Mouse (Mus musculus) common myeloid progenitor, adult 5-6 weeks (primary cell): Measurements from ENCODE around the gene Shank2. TPM values are rescaled to one million over a fixed set of nuclear protein-coding genes. Genes with fewer than 3 reads are reported as not detected.

Experiments used
- ATAC-seq: replicated peaks from 2 replicates; pipeline ENCODE4 v1.8.0; 2016; ENCODE audit warnings: low read depth, mild to moderate bottlenecking, moderate TSS enrichment, inconsistent platforms; ENCODE audit not compliant: poor library complexity, severe bottlenecking
- total RNA-seq: library from RNA; stranded (forward); fragments of 200-1000, 187-1606 nt; gene quantifications from 2 replicates; pipeline ENCODE4 v1.2.3, GENCODE M21; 2017

Shank2 gene
- total RNA-seq, 1 experiment from 2014 or later: not detected

GRCm38 (mm10) chr7:144250791-144251190 is 249.1 kb downstream of the Shank2 start:
- no peak for ATAC-seq

DNA sequence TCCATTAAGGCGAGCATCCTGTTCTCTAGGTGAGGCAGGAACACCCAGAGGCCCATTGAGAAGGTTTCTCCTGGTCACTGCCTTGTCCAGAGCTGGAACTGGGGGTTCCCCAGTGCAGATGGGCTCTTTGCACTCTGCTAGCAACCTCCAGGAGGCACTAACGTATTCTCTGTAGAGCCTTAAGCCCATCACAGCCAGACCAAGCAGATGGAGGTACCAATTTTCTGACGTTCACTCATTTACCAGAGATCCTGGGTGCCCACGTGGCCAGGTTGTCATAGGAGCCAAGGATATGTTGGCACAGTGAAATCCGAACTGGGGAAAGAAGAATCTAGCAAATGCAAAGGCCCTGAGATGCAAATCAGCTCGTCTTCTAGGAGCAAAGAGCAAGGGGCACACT is 249.5 kb downstream of the Shank2 start:
- ATAC-seq: no peak

GRCm38 (mm10) chr7:144254674-144255246 is 253.0 kb downstream of the Shank2 start:
- no peak for ATAC-seq

- ATAC-seq: no peak
These were observed 256.1 kb downstream of the Shank2 start for GRCm38 (mm10) chr7:144257821-144258220.

DNA sequence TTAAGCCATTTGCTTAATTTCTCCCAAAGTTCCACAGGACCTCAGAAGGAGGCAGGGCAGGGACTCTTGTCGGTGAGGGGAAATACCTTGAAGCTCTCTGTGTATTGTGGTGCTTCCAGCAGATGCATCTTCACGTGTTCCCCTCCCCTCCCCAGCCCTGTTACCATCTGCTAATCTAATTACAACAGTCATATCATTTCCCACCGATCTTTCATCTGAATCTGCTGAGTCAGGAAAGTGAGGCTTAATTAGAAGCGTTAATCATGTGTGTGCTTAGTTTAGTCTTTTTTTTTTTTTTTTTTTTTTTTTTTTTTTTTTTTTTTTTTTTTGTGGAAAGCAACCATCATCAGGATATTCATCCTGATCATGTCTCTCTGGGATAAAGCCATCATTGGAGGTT is 256.6 kb downstream of the Shank2 start:
- no peak for ATAC-seq

DNA sequence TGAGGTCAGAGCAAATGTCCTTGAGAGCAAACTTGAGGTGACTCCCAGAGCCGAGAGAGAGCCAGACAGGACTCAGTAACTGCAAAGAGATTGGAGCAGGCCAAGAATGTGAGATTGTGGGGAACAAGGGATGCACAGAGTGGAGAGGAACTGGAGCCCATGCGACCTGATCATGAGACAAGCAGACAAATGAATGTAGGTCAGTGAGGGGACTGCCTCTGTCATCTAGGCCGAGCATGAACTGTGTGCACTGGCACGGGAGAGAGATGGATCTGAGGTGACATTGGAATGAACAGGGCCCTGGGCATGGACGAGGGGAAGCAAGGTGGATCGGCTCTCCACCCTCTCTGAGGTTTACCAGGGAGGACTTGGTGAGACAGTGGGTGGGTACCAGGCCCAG is 260.9 kb downstream of the Shank2 start:
- ATAC-seq: no peak

DNA sequence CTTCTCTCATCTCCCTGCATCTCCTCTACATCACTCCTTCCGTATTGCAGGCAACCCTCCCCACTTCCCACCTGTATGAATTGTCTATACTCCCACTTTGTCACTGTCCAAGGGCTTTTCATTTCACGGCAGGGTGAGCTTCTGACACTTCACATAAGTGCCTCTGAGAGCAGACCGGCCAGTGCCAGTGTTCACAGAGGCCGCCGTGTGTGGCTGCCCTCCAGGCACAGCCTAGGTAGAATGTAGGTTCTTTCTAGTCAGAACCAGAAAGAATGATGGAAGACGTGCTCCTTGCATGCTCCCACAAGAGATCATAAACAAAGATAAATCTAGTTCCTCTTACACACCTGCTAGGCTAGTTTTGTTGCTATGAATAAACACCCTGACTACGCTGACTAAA is 265.0 kb downstream of the Shank2 start:
- ATAC-seq: no peak

- ATAC-seq: no peak
These were observed 266.6 kb downstream of the Shank2 start for GRCm38 (mm10) chr7:144268329-144268728.

GRCm38 (mm10) chr7:144268778-144269177 is 267.1 kb downstream of the Shank2 start:
- ATAC-seq: no peak

- no peak for ATAC-seq
These were observed 269.3 kb downstream of the Shank2 start for GRCm38 (mm10) chr7:144271074-144271473.

- ATAC-seq: no peak
These were observed 277.0 kb downstream of the Shank2 start for GRCm38 (mm10) chr7:144278703-144279102.

GRCm38 (mm10) chr7:144283701-144284100 is 282.0 kb downstream of the Shank2 start:
- no peak for ATAC-seq

DNA sequence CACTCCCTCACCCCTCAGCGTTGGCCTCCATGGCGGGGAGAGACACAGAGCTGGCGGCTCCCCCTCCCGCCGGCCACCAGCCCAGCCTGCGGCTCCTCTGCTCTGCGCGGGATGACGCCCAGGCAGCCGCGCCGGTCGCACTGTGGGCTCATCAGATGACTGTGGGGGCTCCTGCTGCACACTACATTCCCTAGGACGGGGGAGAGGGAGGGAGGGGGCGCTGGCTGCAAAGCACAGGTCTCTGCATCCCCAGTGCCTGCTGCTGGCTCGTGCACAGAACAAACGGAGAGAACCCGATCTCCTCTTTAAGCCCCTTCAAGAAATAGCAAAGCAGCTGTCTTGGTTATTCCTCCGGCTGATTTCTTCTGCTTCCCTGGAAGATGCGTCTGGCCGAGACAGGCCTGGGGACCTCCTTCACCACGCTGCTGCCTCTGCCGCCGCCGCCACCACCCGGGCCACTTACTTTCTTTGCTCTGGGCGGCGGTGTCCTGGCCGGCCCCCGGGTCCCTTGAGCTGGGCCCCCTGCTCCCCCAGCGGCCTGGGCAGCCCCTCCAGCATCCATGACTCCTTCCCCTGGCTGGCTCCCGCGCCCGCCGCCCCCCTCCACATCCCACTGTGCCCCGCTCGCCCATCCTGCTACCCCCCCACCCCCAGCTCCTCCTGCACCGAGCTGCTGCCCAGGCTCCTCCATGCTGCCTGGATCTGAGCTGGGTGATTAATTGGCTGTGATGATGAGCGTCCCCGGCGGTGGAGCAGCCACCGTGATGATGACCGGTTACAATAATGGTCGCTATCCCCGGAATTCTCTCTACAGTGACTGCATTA is 282.7 kb downstream of the Shank2 start:
- ATAC-seq: no peak

GRCm38 (mm10) chr7:144285066-144285633 is 283.4 kb downstream of the Shank2 start:
- ATAC-seq: no peak

GRCm38 (mm10) chr7:144285912-144286311 is 284.2 kb downstream of the Shank2 start:
- ATAC-seq: no peak

DNA sequence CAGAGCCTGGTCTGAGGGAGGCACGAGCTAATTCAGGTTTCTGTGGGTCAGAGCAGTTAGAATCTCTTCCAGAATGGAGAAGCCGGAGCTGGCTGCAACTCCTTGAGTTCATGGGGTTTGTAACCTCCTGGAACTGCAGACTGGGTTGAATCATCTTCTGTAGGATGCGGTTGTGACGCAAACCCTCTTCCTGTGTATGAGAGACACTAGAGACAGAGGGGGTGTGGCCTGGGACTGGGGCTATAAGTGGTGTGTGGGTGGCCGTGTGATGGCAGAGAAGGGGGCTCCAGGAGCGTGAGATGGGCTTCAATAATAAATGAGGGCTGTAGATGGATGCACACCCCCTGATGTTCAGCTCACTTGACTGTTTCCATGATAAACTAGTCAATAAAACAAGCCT is 286.3 kb downstream of the Shank2 start:
- ATAC-seq: no peak

DNA sequence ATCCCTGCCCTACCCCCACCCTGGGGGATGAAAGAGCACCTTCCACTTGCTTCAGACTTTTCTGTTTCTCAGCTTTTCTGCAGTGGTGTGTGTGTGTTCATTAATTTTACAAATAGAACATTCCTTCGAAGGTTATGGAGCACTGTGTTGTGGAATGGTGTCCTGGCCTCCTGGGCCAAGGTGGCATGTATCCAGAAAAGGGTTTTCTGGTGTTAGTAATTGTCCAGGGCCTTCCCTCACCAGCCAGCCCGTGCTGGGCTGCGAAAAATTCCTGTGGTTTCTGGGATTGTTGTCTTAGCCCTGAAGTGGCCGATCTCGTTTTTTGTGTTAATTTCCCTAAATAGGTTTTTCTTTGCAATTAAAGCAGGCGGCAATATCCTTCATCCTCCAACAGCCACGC is 289.8 kb downstream of the Shank2 start:
- no peak for ATAC-seq

- ATAC-seq: no peak
These were observed 291.9 kb downstream of the Shank2 start for GRCm38 (mm10) chr7:144293611-144294010.

GRCm38 (mm10) chr7:144294239-144295200 is 292.8 kb downstream of the Shank2 start:
- peak; percentile 71 for ATAC-seq

- no peak for ATAC-seq
These were observed 297.6 kb downstream of the Shank2 start for GRCm38 (mm10) chr7:144299351-144299750.
